Mouse (Mus musculus) spleen, postnatal 36 days (tissue): ENCODE measurements around the gene Shmt2.

Experiments used
- DNase-seq, 2 experiments: peaks; one replicate each; pipeline ENCODE4 v3.0.0; 2022; ENCODE audit warnings: low spot score in 2 of 2, mixed read lengths in 1 of 2

Gene Shmt2

GRCm38 (mm10) chr10:127476541-127476940, 45.7 kb downstream of the Shmt2 start:
- DNase-seq: no peak

- no peak for DNase-seq
Observed at GRCm38 (mm10) chr10:127475175-127475574, 47.1 kb downstream of the Shmt2 start.

GRCm38 (mm10) chr10:127472722-127473121, 49.5 kb downstream of the Shmt2 start:
- no peak for DNase-seq

- peak in 1 of 2 experiments; percentile 2 for DNase-seq
Observed at GRCm38 (mm10) chr10:127471281-127471988, 50.8 kb downstream of the Shmt2 start.
